Mouse (Mus musculus) myocyte (in vitro differentiated cells): Measurements from ENCODE around the gene Prss57.

Experiments
- CEBPB ChIP-seq: IDR thresholded peaks from 2 replicates; pipeline ENCODE4 v1.6.1; 2011; ENCODE audit warnings: mild to moderate bottlenecking, moderate library complexity; ENCODE audit not compliant: poor library complexity, insufficient read depth, severe bottlenecking
- MYOD1 ChIP-seq, 3 experiments: IDR thresholded peaks; one replicate each; pipeline ENCODE4 v1.6.1; 2011; ENCODE audit warnings: control low read depth in 2 of 3, low read depth in 2 of 3, mild to moderate bottlenecking in 2 of 3, moderate library complexity in 1 of 3; ENCODE audit not compliant: insufficient read length in 2 of 3, control insufficient read depth in 1 of 3
- POLR2A ChIP-seq: IDR thresholded peaks from one replicate; pipeline ENCODE4 v1.6.1; 2011; ENCODE audit warnings: low read depth, mild to moderate bottlenecking, control low read depth, moderate library complexity; ENCODE audit not compliant: insufficient read length
- SRF ChIP-seq: IDR thresholded peaks from one replicate; pipeline ENCODE4 v1.6.1; 2011; ENCODE audit warnings: low read depth; ENCODE audit not compliant: control insufficient read depth, insufficient read length

GRCm38 (mm10) chr10:79743161-79743560 lies 47.6 kb downstream of the Prss57 start:
- TF ChIP-seq POLR2A, result no peak
- TF ChIP-seq SRF, result no peak
- TF ChIP-seq MYOD1 (IDR thresholded peaks at IDR 0.05; ENCODE audit: control insufficient read depth in 1 of 3, insufficient read length in 2 of 3, low read depth in 2 of 3), result no peak
- TF ChIP-seq CEBPB, result no peak
